16 mouse cellular contexts compared by ENCODE assay signal in genomic region chr4:31860389-31860788, GRCm38 (mm10).
"Had no signal": no experiment of that assay in that cellular context is flagged by ENCODE, and none has a peak within 500 bp of the region (broad histone marks: within the 10 kb centered on the region; RNA-seq: fewer than 3 reads in every experiment).

No protein-coding gene starts in this region.

- H3K27ac ChIP-seq: neural tube, embryonic 13.5 days; neural tube, embryonic 15.5 days; stomach, embryonic 15.5 days; stomach, postnatal 0 days had no signal

- H3K36me3 ChIP-seq: neural tube, embryonic 13.5 days; neural tube, embryonic 15.5 days; stomach, embryonic 15.5 days had no signal

- H3K9ac ChIP-seq: neural tube, embryonic 13.5 days; neural tube, embryonic 15.5 days; stomach, embryonic 15.5 days had no signal

- H3K9me3 ChIP-seq: neural tube, embryonic 13.5 days; neural tube, embryonic 15.5 days; stomach, embryonic 15.5 days had no signal

- H3K27me3 ChIP-seq: neural tube, embryonic 13.5 days; neural tube, embryonic 15.5 days; stomach, embryonic 15.5 days had no signal

- DNase-seq: retina, postnatal 1 day; right cerebral cortex, adult 18-20 months; right cerebral cortex, postnatal 14 days; right cerebral cortex, postnatal 25 days; right cerebral cortex, postnatal 4 days; spleen, adult 18-20 months; thymus, adult 18-20 months; thymus, adult 2 months; thymus, postnatal 14 days; thymus, postnatal 25 days; thymus, postnatal 36 days; thymus, postnatal 4 days had no signal

- H3K4me3 ChIP-seq: neural tube, embryonic 13.5 days; neural tube, embryonic 15.5 days; stomach, embryonic 15.5 days had no signal

- H3K4me1 ChIP-seq: neural tube, embryonic 13.5 days; neural tube, embryonic 15.5 days; stomach, embryonic 15.5 days had no signal

- H3K4me2 ChIP-seq: neural tube, embryonic 13.5 days; neural tube, embryonic 15.5 days; stomach, embryonic 15.5 days had no signal
